Mouse (Mus musculus) heart, adult 11 months (tissue): ENCODE measurements around the gene Lrp8.
A peak's percentile ranks its signal among the peaks of the same experiment; 100 is the strongest.

Experiments used
- DNase-seq: peaks from one replicate; pipeline ENCODE4 v3.0.0; 2022

The Lrp8 gene

DNA sequence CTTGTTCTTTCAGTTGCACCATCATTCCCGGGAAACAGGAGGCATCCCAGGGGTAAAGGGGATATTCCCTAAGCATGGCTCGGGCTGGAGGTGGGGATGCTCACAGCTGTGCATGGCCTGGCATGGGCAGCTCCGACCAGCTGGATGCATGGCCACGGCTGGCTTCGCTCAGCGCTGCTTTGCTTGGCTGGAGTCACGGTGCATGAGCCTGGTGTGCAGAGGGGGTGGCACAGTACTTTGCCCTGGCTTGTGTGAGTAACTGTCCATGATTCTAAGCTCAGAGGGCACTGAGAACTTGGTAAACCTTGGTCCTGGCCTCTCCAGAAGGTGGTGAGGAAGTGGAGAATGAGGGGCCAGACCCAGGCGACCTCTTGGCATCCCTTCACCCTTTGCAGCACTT, 48.0 kb downstream of the Lrp8 start:
- no peak for DNase-seq

GRCm38 (mm10) chr4:107853333-107853732, 51.3 kb downstream of the Lrp8 start:
- no peak for DNase-seq

DNA sequence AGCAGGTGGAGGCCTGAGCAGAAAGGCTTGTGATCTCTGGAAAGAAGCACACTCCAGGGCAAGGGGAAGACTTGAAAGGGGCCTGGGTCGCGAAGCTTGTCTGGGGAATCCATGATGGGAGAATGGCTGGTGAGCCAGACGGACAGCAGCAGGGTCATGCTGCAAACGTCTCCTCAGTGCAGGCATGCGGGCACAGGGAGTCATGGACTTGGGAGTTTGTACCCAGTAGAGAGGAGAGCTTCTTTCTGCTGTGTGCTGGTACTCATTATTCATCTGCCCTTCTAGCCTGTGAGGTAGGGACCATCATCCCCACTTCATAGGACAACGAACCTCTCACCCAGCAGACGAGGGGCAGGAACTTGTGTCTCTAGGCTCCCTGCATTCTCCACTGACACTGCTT, 51.8 kb downstream of the Lrp8 start:
- no peak for DNase-seq

- DNase-seq, result no peak
Observed at GRCm38 (mm10) chr4:107856958-107857686, 55.1 kb downstream of the Lrp8 start.

DNA sequence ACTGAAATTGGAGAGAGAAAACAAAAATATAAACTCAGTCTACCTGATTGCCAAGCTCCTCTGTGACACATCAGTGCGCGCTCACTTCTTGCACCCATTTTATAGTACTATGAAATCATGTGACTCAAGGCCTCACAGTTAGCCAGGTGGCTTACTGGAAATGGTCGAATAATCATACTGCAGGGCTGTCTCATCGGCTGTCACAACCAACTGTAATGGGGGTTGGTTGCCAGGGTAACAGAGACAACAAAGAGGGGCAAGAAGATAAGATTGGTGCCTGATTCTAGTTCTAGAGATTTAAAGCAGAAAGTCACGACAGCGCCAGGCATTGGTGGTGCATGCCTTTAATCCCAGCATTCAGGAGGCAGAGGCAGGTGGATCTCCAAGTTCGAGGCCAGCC, 56.9 kb downstream of the Lrp8 start:
- no peak for DNase-seq

- DNase-seq, result no peak
Observed at GRCm38 (mm10) chr4:107864866-107865265, 62.8 kb downstream of the Lrp8 start.

GRCm38 (mm10) chr4:107879254-107880050, 77.4 kb downstream of the Lrp8 start, which contains the start of gene Magoh:
Gene Magoh (plus strand): TSS chr4:107879755.
- DNase-seq, result peak; percentile 99

DNA sequence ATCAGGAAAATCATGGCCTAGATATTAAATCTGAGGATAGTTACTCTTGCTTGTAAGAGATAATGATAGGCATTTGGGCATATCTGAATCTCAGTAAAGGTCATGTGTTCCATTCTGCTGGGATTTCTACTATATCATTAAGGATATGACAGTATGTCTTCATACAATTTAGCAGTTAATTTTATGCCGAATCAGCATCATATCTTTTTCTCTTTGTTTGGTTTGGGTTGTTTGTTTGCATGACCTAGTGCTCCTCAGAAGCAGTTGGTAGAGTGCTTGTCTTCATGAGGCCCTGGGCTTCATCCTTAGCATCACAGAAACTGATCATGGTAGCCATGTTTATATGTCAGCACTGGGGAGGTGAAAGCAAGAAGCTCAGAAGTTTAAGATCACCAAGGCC, 79.6 kb downstream of the Lrp8 start:
- no peak for DNase-seq

GRCm38 (mm10) chr4:107886371-107886770, 84.3 kb downstream of the Lrp8 start:
- DNase-seq, result no peak

DNA sequence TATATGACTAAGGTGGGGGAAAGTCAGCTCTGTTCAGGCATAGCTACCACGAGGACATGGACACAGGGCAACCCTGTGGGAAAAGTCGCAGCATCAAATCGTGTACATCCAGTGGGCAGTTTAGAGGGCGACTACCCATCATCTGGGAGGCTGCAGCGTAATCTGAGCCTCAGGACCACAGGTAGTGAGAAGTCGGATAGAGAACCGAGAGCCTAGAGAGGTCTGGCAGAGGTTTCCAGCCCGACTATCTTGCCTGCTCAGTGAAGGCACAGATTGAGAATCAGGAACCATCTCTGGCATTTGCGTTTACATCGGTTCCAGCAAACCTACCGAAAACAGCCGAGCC, 87.3 kb downstream of the Lrp8 start:
- no peak for DNase-seq

DNA sequence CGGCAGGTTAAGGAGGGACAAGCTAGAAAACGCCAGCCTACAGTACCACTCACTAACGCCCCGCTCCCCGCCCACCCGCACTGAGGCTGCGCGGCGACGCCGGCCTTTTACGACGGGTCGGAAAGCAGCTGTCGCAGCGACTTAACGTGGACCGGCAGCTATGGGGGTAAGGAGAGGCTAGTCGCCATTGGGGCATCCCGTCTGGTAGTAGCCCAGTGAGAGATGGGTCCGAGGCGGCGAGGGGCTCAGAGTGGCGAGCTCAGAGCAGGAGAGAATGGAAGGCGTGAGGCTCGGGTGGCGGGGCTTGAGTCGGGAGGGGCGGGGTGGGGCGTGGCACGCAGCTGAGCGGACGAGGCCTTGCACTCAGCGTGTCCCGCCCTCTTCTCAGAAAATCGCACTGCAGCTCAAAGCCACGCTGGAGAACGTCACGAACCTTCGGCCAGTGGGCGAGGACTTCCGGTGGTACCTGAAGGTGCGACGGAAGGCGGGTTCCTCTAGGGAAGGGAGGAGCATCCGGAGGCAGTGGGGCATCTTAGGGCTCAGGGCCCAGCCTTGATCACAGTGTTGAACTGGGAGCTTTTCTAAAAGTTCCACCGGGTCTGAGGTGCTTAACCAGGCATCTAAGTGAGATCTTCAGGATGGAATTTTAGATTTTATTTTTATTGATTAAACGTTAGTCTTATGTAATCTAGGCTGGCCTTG, 87.8 kb downstream of the Lrp8 start, which contains the start of gene 0610037L13Rik:
0610037L13Rik (plus strand) TSS at position 83 of the 702 bp plus-strand sequence.
- DNase-seq, result peak; percentile 99

- no peak for DNase-seq
Observed at GRCm38 (mm10) chr4:107892663-107893062, 90.6 kb downstream of the Lrp8 start.

DNA sequence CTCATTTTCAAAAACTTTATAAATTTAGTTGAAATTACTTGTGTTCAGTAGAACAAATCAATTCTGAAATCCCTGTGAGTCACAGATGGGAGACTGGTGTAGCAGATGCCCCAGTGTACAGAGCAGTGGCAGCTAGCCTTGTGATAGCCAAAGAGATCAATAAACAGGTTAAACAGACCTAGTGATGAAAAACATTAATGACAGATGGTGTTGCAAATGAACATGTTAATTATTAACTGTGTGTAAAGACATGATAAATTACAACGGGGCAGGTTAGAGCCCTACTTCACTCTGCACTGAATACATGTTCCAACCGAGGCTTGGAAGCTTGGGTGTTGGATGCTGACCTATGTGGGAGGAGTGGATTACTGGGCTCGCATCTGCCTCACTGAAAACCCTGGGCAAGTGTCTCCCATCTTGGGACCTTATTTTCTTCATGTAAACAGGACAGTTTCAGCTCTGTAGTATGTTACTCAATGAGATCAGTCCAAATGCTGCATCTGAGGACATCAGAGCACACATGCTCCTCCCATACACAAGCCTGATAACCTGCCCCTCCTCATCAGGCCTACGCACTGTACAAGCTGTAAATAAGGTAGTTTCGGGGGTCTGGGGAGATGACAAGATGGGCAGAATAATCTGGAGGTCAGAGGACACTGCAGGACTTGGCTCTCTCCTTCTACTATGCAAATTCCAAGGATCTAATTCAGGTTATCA, 97.3 kb downstream of the Lrp8 start:
- no peak for DNase-seq

DNA sequence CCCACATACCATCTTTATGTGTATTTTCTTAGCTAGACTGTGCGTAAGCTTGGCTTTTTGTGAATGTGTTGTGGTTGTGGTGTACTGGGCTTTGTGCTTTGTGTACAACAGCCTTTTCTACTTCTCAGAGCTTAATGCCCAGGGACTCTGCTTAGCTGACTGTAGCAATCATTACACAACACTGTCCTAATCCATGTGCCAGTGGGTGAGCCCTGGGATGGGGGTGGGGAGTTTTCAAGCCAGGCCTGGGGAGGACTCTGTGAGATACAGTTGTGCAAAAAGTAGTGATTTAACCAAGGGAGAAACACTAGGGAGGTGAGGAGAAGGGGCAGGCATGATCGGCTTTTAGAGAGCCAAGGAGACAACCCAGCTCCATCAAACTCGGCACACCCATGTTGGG, 98.1 kb downstream of the Lrp8 start:
- no peak for DNase-seq

- DNase-seq, result no peak
Observed at GRCm38 (mm10) chr4:107904252-107904651, 102.2 kb downstream of the Lrp8 start.

GRCm38 (mm10) chr4:107906561-107906960, 104.5 kb downstream of the Lrp8 start:
- DNase-seq, result no peak

DNA sequence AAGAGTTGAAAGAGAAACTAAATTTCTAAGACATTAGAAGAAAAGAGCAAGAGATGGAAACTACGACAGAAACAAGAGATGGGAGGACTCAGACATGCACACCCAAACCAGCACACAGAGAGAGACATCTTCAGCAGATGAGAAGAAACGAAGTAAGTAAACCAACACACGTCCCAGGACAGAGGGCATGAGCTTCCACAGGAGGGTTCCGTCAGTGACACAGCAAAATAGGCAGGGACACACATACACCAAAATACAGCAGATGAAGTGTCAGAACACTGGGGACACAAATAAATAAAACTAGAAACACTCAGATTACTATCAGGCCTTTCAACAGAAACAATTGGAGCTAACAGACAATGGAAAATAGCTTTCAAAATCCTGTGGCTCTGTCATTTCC, 108.0 kb downstream of the Lrp8 start:
- DNase-seq, result no peak

DNA sequence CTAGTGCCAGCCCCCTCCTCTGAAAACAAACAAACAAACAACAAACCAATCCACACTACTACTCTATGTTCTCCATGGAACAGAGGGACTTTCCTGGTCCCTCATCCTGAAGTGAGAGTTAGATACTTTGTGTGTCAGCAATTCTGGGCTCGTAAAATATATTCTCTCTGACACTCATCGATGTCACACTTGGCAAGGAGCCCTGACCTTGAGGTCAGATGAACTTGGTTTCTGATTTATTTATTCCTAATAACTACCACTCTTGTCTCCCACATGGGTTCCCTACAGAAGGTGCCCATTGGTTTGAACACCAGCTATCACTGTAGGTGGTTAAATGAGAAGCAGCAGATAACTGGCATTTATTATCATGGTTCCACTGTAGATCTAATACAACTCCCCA, 118.3 kb downstream of the Lrp8 start:
- DNase-seq, result no peak

GRCm38 (mm10) chr4:107921152-107921695, 119.2 kb downstream of the Lrp8 start:
- DNase-seq, result no peak

GRCm38 (mm10) chr4:107921952-107922351, 119.9 kb downstream of the Lrp8 start:
- peak; percentile 97 for DNase-seq

GRCm38 (mm10) chr4:107923145-107923802, 121.2 kb downstream of the Lrp8 start, which contains the start of gene Cpt2:
Gene Cpt2 (minus strand): TSS chr4:107923610.
- DNase-seq, result peak; percentile 99

- no peak for DNase-seq
Observed at GRCm38 (mm10) chr4:107923803-107924194, 121.7 kb downstream of the Lrp8 start.
